Mouse (Mus musculus) gastrocnemius, postnatal 25 days (tissue): Measurements from ENCODE around the gene Glp2r. TPM values are rescaled to one million over a fixed set of nuclear protein-coding genes. Genes with fewer than 3 reads are reported as not detected.

Experiments
- DNase-seq: peaks from one replicate; pipeline ENCODE4 v3.0.0; 2022
- total RNA-seq, 2 experiments: library from RNA; stranded (reverse); gene quantifications; 1 replicate in 1 of 2; 2 replicates in 1 of 2; pipeline ENCODE4 v1.2.3; 2021

Glp2r gene
- total RNA-seq, 2 experiments from 2014 or later: 0.19 to 0.51 TPM

DNA sequence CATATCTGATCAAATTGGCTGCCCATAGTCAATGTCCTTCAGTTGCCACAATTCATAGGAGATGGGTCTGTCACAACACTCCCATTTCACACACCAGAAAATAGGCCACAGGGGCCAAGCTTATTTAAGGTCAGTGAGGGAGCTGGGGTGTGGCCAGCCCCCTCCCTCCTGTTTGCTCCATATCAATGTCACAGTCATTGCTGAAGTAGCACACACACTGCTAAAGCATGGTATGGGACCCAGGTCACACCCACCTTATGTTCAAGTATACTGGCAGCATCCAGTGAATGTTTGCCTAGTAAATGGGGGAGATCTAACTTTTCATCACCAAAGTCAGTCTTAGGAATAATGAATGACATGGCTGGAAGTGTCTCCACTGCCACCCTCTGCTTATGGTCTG is 42.2 kb downstream of the Glp2r start:
- peak; percentile 10 for DNase-seq

DNA sequence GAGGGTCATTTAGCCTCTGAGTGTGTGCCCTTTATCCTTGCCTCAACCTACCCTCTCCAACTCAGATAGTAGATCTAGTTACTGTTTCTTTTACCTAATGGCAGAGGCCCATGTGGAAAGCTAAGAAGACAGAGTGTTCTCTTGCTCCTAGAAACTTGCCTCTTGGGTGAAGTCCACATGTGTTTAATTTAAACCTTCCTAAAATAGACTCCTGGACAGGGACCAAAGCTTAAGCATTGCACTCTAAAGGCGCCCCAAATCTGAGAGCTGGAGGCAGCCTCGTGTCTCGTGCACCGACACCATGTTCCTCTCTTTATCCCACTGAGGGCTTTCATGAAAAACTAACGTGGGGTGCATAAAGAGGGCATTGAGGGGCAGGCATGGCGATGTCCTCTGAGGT is 43.9 kb downstream of the Glp2r start:
- DNase-seq: peak; percentile 8

DNA sequence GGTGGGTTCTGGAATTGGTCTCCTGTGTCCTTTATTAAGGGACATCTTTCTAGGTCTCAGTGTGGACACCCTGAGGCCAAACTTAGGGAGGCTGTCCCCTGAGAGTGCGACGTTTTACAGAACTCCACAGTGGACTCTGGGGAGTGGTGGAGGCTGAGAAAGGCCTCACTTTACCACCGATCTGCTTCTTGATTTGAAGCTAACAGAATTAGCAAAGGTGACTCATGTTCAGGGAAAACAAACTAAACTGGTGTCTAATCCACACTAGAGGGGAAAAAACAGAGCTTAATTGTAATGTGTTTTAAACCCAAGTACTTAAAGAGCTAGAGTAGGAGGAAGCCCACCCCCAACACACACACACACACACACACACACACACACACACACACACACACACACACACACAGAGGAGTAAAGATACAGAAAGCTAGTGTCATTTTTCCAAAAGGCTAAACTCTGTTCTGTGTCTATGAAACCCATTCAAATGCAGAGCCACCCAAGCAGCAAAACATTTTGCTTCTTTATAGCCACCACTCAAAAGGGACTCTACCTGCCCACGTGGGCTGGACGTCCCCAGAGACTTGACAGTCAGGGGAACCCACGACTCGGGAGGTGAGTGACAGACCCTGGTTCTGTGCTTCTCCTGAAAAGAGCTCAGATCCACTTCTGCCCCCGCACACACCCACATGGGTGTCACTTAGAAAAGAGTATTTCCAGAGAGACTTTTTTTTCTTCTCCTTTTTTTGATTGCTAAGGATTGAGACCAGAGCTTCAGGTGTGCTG is 47.5 kb downstream of the Glp2r start:
- no peak for DNase-seq

DNA sequence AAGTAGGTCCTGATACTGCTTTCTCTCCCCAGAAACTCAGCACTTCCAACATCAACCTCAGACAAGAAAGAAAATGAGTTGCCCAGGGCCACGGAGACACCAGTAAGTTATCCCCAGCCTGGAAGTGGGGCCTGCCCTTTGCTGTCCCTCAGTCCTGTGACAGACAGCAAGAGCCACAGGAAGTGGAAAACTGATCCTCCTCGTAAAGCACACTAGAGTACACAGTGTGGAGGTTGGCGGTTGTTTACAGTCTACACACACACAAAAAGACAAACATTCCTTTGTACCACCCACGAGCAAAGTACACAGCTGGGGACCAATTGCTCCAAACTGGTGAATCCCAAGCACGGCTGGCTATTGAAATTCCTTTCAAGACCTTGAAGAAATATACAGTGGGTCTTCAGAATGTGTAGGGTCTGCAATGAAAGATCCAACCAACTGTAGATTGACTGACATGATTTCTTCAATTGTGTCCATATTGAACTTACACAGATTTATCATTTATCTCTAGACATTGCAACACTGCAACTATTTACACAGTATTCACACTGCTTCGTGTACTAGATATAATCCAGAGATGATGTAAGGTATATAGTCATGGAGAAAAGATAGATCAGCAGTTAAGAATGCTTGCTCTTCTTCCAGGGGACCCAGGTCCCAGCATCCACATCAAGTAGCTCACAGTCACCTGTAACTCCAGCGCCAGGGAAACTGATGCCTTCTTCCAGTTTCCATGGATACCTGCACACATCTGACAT is 48.4 kb downstream of the Glp2r start:
- DNase-seq: no peak

DNA sequence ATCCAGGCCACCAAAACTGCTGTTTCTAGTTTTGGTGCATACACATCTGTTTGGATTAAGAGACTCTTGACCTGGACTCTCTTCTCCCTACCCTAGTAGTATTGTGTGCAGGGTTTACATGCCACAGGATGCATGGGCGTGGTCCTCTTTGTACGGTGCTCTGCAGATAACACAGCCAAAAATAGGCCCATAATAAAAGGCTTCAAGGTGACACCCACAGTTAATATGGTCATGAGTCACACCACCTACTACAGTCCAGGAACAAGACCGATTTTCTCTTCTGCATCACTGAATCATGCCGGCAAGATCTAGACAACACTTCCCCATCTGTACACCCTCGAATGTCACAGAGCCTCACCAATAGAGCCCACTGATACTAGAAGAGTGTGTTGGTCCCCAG is 49.5 kb downstream of the Glp2r start:
- DNase-seq: no peak

DNA sequence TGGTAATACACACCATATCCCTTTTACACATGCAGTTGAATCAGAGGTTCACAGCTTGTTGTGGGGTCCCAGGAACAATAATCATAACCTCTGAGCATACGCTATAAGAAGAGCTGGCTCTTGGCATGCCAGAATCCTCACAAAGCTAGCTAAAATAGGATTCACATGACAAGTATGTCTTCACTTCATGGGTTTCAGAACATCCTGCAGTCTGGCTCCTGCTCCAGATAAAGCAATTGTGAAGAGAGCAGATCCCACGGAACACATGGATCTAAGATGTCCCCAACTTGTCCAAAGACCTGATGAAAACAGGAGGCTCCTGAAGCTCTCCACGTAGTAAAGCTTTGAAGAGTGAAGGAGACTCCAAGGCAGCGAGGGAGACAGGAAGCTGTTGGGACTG is 55.6 kb downstream of the Glp2r start:
- no peak for DNase-seq

DNA sequence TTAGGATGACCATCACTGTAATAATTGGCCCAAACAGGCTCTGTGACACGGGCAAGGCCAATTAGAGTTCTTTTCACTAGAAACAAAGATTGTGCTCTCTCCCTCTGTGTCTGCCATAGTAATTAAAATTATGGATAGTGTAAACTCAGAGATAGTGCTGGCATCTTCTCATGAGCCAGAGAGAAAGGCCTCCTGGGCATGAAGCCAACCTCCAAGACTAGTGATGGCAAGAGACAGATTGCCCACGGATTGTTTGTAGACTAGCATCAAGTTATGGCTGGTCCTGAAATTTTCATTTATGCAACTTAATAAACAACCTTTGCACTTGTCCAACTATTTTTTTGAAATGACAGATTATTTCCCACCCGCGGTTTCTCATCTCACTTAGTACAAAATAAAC is 58.0 kb downstream of the Glp2r start:
- DNase-seq: no peak

DNA sequence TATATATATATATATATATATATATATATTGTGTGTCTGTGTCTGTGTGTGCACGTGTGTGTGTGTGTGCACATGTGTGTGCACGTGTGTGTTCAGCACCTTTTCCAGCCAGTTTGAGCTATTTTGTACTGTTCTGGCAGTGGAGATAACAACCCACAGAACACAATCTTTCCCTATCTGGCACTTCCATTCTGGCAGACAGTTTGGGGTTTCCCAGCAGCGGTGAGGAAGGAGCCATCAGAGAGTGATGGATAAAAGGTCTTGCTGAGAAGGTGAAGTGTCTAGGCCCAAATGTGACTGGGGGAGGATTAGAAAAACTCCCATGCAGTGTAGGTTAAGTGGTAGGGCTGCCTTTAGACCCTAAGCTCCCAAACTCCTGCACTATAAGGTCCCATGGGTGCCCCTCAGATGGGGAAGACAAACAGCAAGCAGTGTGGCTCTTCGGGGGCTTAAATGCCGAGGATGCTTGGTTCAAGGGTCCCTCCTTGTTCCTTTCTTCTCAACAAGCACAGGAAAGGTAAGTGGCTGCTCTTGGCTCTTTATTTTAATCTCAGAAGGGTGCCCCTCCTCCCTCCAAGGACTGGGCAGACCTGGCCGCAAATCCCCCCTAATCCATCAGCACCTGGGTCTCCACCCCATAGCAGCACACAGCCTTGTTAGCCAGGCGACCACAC is 76.1 kb downstream of the Glp2r start, which contains the start of gene Rcvrn:
TSS of gene Rcvrn (plus strand) at position 624 of the 674 bp plus-strand sequence.
- no peak for DNase-seq

DNA sequence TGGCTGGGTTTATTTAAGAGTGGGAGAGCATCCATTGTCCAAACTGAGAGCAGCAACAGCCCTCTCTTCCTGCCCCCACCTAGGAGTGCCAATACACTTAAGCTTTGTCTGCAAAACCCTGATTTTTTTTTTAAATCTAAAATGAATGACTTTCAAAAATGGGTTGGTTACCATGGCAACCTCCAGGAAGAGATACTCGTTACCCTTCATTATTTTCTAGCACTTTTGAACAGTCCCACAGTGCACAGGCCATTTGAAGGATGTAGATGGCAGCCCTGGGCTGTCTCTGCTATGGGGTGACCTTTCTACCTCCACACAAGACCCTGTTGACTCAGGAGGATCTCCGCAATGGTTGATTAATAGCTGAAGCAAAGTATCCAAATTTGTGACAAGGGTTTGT is 84.8 kb downstream of the Glp2r start:
- DNase-seq: no peak

DNA sequence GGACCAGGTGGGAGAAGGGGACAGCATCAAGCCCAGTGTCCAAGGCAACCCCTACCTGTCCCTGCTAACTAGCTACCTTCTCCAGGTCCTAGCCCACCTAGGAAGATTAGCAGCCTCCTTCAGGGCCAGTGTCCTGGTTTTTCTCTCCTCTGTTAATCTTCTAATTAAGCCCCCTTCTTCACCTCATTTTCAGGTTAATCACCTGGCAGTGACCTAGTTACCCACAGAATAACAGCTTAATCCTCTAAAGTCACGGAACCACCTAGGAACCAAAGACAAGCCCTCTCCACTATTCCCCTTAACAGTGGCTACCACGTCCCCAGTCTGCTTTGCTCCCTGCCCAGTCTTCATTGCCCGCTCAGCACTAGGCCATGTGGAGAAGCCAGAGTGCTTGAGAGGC is 89.1 kb downstream of the Glp2r start:
- DNase-seq: no peak

DNA sequence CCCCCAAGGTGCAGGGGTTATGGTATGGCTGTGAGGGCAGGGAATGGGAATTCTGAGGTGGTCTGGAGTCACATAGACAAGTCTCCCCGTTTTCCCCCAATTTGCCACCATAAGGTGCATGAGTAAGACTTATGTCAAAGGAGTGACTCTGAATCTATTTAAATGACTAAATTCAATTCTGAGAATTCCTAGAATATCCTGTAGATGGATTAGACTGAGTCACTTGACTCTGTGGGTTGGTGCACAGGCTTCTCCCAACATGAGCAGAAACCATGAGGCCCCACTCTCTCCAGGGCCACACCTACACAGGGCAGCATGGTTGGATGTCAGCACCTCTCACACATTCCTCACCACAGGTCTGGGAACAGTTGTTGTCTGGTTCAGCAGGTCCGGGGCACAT is 91.0 kb downstream of the Glp2r start:
- no peak for DNase-seq

DNA sequence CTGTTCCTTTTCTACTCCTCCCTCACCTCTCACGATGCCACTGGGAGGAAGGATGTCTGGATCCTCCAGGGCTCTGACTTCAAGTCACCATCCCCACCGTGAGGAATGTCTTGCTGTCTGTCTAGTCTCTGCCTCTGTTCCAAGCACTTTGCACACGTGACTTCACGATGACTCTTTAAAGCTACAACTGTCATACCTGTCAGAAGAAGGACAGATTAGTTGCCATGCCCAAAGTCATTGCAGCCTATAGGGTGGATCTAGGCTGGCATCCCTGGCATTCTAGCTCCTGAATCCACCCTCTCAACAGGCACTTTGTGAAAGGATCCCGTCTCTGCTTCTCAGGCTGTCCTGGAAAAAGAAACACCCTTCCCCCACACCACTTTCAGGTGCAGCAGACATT is 91.7 kb downstream of the Glp2r start:
- DNase-seq: no peak

DNA sequence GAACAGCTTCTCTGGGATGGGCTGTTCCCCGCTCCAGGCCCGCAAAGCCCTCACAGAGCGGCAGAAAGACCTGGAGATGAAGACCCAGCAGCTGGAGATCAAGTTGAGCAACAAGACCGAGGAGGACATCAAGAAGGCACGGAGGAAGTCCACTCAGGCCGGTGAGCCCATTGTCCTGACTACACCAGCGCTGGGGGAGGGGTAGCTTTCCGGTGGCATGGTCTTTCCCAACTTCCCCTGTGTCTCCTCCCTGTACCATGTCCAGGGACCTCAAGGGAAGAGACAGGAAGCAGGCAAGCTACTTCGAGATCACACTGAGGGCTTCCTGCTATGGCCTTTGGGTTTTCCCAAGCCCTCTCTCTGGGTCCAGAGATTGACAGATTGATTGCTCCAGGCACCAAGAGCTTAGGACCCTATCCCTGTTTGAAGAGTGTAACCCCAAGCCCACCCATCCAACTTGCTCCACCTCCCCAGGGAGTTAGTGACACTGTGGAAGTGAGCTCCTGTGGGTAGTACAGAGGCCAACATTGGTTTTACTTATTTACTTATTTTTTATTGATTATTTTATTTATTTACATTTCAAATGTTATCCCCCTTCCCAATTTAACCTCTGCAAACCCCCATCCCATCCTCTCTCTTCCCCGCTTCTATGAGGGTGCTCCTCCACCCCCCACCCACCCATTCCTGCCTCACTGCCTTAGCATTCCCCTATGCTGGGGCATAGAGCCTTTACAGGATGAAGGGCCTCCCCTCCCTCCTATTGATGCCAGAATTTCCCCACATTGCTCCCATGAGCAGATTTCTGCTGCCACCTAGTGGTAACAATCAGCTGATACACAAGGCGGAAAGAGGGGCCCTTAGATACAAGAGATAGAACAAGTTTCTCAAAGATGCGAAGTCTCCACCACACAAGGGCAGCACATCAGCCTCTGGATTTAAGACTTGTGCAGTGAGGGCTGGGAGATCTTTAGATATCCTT is 95.1 kb downstream of the Glp2r start:
- no peak for DNase-seq

DNA sequence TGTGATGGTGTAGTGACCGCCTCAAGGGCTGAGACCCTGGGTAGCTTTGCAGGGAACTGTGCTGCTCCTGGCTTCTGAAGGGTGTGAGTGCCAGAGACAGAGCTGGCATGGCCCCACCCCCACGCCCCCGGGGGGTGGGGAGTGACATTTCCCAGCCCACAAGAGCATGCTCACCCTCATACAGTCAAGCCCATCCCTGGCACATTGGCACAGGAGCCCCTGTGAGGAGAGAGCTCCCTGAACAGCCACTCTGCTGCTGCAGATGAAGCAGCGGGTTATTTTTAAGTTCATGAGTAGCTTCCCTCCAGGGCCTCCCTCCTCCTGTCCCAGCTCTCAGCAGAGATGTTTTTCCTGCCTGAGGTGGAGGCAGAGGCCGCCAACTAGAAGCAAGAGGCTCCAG is 98.8 kb downstream of the Glp2r start:
- DNase-seq: no peak

DNA sequence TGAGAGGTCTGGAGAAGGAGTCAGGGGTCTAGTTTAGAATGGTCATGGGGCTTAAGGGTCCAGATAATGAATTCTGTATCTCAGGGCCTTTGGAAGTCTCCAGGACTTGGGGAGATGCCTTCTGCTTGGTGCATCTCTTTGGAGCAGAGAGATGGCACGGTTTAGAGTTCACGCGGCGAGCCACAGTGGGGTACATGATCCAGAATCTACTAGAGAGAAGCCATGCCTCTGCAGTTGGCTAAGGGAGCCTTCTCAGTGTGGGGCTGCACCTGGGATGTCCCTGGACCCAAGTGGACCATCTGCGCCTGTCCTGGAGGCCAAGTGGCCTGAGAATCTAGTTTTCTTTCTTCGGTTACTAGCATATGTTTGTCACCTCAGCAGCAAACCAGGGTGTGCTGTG is 100.9 kb downstream of the Glp2r start:
- DNase-seq: no peak

DNA sequence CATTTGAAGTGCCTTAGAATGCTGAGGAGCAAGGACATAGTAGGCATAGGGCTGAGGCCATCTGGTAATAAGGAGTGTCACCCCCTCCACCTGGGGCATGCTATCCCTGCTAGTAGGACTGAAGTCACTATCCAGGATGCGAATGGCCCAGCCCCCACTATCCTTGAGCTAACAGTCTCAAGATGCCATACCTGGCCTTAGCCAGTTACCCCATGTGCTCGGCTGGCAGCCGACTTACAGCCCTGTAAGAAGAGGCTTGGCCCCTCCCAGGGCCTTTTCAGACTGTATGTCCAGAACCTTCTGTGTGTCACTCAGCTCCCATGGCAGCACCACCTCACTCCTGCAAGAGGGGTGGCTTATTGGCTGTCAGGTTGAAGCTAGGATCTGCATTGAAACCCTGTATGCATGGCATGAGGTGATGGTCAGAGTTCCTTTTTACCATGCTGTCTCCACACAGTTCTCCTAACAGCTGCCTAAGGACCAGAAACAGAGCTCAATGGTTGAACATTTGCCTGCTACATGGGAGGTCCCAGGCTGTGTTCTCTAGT is 102.4 kb downstream of the Glp2r start:
- no peak for DNase-seq

DNA sequence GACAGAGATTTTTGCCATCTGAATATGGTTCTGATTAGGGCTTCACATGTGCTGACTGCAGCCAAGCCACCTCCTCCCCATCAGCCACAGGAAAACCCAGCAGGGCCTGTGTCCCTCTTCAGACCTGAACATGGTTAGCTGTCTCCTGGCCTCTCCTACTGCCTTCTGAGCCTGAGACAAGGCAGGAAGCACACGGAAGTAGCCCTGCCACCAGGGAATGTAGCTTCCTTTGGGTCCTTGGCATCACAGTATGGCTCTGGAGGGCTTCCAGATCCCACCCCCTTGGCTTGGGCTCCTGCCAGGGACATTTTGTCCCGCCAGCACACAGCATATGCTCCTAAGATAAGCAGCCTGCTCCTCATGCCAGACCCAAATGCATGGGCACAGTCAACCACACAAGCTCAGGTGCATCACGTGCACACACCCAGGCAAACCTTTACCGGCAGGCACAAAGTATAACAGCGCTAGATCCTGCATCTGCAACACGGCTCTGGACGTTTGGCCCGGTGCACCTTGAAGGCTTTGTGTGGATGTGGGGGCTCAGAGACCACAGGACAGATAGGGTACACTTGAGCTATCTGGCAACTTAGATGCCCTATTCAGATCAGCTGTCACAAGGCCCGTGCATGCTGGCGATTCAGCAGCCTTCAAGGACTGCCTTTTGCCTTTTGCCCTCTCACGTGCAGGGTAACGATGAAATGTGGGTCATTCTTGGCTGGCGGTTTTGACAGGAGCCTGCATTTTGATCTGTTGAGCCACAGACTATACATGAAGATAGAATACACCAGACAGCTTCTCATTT is 103.2 kb downstream of the Glp2r start:
- peak; percentile 72 for DNase-seq

DNA sequence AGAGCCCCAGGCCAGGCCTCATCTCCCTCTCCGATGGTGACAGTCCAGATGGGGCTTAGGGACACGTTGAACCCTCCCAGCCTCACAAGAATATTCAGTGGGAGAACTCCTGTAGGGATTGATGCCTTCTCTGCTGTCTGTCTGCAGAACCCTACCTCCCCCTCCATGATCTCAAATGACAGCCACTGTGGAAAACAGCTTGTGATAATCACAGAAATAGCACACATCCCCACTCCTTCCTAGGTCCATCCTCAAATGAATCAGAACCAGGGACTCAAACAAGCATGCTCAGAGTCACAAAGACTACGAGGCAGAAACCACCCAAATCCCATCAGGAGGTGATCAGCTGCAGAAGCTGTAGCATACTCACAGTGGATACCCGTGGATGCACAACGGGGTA is 104.8 kb downstream of the Glp2r start:
- no peak for DNase-seq

DNA sequence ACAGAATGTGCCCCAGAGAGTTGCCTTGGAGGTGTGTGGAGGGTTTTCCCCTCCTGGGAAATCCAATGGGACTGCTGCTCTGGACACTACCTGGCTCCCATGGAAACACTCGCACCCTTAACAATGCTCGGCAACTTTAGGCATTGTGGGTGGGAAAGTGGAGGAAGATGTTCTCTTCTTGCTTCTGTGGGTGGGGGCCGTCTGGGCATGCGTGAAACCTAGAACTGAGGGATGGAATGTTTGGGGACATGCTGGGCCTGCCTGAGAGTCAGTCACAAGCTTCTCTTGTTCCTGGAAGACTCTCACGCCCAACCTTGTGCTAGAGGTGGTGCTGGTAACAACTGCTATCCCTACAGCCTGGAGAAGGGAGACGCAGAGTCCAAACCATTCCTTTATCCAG is 106.0 kb downstream of the Glp2r start:
- no peak for DNase-seq

DNA sequence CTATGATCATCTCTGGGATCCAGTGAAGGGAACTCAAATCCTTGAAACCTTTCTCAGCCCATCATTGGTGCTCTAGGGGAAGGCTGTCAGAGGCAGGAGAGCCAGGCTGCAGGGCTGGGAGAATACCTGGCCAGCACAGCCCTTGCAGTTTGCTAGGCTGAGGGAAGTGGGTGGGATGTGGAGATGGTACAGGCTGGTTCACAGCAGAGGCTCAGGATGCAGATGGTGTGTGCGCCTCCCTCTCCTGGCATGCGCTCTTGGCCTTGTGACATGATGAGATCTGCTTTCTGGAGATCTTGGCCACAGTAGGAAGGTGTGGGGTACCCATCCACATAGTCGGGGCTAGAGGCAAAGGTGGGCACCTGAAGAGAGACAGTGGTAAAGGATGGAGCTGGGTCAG is 106.7 kb downstream of the Glp2r start:
- DNase-seq: no peak

DNA sequence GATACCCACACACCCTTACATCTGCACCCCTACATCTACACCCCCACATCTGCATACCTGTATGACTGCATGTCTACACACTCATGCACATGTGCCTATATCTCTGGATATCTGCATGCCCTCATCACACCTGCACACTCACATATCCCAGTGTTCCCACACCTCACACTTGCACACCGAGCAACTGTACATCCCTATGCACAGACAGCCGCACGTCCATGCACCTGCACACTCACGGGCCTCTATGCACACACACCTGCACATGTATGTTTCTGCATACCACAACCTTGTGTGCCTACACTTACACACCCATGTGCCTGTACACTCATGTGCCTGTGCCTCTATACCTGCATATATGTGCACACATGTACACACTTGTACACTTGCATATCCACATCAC is 107.5 kb downstream of the Glp2r start:
- DNase-seq: no peak
